Mouse (Mus musculus): ENCODE results near the gene Morc4. TPM values are rescaled to one million over a fixed set of nuclear protein-coding genes. Genes with fewer than 3 reads are reported as not detected.

Morc4 gene
- 13.3 TPM in 2 replicates for polyA plus RNA-seq (2015; fragmentation: Nextera tagmentation; extraction: Ambion mirVana)

DNA sequence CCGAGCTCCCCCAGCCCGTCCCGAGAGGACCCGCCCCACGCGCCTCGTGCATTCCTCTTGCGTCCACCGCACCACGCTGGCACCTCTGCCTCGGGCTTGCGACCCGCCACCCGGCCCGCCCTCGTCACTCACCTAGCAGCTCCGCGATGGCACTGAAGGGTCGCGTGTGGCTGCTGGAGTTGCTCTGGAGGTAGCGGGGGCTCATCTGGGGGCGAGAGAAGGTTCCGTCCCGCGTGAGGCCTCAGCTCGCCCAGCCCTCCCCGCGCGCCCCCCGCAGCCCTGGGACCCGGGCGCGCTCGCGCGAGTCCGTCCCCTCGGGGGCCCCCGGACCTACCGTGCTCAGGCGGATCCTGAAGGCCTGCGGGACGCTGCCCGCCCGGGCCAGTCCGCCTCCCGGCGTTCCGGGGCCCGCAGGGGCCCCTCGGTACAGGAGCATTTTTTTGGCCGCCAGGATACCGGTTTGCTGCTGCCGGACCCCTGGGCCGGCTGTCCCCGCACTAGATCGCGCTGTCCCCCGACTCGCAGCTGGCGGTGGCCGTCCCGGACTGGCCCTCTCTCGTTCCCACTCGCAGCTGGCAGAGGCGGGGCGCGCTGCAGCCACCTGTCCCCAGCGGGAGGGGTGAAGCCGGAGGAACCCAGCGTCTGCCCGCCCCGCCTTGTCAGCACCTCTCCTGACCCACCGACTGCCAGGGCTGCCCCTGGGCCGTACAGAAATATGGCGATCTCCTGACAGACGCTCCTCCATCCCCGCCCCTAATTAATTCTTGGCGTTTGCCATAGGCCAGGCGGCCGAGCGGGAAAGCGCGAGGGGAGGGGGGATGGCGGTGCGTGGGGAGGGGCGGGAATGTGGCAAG lies at the start of gene Morc4:
TSS of gene Morc4 (minus strand) at position 740 of the 854 bp plus-strand sequence.
- 20% methylated on average over 77 of the region's 87 CpGs for WGBS
- no peaks in the 10 kb centered on the region for H3K9me3 ChIP-seq
- no peaks in the 10 kb centered on the region for H3K36me3 ChIP-seq
- no peaks in the 10 kb centered on the region for H3K4me1 ChIP-seq (replicated peaks)
- no peaks in the 10 kb centered on the region for H3K27me3 ChIP-seq (replicated peaks)
- peak within 1 kb of the TSS; percentile 54 for H3K9ac ChIP-seq
- peak within 1 kb of the TSS; percentile 59 for H3K4me3 ChIP-seq (replicated peaks)
- ATAC-seq, result peak; percentile 94
- no peak within 1 kb of the TSS for H3K27ac ChIP-seq
- H3K4me2 ChIP-seq (replicated peaks), result peak within 1 kb of the TSS; percentile 78

DNA sequence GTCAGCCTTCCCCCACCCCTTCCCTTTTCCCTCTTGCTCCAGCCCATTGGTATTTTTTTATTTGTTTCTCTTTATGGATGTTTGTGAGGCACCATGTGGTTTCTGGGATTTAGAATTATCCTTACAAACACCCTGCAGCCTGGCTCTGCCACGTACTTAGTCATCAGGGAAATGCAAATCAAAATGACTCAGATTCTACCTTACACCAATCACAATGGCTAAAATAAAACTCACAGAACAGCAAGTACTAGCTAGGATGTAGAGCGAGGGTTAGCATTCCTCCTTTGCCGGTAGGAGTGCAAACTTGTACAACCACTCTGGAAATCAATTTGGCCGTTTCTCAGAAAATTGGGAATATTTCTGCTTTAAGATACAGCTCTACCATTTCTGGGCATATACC lies 49.1 kb upstream of the Morc4 start:
- H3K4me2 ChIP-seq (replicated peaks), result no peak overlapping the region
- H3K36me3 ChIP-seq, result no peaks in the 10 kb centered on the region
- WGBS, result 79% methylated on average over 4 of the region's 4 CpGs
- H3K9me3 ChIP-seq, result no peaks in the 10 kb centered on the region
- no peak overlapping the region for H3K27ac ChIP-seq
- H3K4me3 ChIP-seq (replicated peaks), result no peak overlapping the region
- H3K9ac ChIP-seq, result no peak overlapping the region
- no peaks in the 10 kb centered on the region for H3K27me3 ChIP-seq (replicated peaks)
- no peaks in the 10 kb centered on the region for H3K4me1 ChIP-seq (replicated peaks)
- ATAC-seq, result no peak

DNA sequence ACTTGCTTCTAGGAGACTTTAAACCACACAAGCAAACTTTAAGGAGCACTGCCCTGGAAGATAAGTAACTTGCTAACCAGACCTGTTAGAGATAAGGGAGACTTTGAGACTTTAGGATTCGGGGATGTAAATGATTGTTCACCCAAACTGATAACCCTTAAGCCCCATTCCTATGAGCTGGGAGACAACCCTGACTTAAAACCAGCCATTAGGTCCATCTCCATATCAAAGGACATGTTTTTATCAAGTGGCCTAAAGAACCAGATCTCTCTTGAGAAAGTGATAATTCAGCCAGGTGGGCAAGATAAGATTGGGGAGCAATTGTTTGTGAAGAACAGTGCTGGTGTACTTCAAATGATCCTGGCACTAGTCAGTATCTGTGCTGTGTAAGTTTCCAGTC lies 19.9 kb upstream of the Morc4 start:
- Histone ChIP-seq H3K27ac (no peak overlapping the region), H3K4me1 (replicated peaks) (no peaks in the 10 kb centered on the region), H3K4me2 (replicated peaks) (no peak overlapping the region), H3K9me3 (no peaks in the 10 kb centered on the region), H3K36me3 (no peaks in the 10 kb centered on the region), H3K27me3 (replicated peaks) (no peaks in the 10 kb centered on the region), H3K4me3 (replicated peaks) (no peak overlapping the region), H3K9ac (no peak overlapping the region)
- no peak for ATAC-seq
- 57% methylated on average over 1 of the region's 1 CpGs for WGBS

DNA sequence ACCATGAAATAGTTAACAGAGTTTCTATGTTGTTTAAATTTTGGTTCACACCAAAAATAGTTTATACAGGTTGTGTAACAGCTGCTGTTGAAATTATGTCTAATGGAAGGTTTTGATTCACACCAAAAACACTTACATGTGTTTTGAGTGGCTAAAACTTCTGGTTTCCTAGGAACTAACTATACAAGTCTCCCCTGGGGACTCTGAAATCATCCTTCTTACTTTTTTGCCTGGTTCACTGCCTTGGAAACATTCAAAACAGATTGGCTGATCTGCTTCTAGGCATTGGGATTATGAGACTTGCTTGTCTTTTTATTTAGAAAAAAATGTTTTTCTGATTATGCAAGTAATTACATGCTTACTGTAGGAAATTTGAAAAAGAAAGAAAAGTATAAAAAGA lies 11.7 kb upstream of the Morc4 start:
- no peaks in the 10 kb centered on the region for H3K27me3 ChIP-seq (replicated peaks)
- no peak overlapping the region for H3K9ac ChIP-seq

DNA sequence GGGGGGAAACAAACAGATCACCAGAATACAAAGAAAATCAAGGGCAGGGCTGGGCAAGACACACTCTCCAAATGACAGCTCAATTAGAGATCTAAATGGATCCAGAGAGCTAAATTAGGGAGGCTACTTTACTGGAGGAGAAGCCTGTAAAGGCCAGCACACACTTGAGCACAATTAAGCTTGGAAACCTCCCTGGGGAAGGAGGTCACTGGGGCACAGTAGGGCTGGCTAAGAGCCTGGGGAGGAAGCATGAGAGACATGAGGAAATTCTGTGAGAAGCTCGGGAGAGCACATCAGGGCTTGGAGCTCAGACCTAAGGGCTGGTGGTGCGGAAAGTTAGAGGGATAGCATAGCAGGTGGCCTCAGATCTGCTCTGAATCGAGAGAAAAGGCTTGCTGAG lies 6.5 kb upstream of the Morc4 start:
- H3K36me3 ChIP-seq, result no peaks in the 10 kb centered on the region
- H3K4me1 ChIP-seq (replicated peaks), result no peaks in the 10 kb centered on the region
- H3K4me2 ChIP-seq (replicated peaks), result no peak overlapping the region
- H3K27ac ChIP-seq, result no peak overlapping the region
- H3K4me3 ChIP-seq (replicated peaks), result no peak overlapping the region
- WGBS, result 52% methylated on average over 3 of the region's 3 CpGs
- H3K9ac ChIP-seq, result no peak overlapping the region
- ATAC-seq, result no peak
- no peaks in the 10 kb centered on the region for H3K9me3 ChIP-seq
- H3K27me3 ChIP-seq (replicated peaks), result no peaks in the 10 kb centered on the region

More for the DNA sequence above, 11.7 kb upstream of the Morc4 start:
- no peaks in the 10 kb centered on the region for H3K4me1 ChIP-seq (replicated peaks)
- no peak overlapping the region for H3K27ac ChIP-seq
- no peak for ATAC-seq
- H3K9me3 ChIP-seq, result no peaks in the 10 kb centered on the region
- H3K4me3 ChIP-seq (replicated peaks), result no peak overlapping the region
- H3K36me3 ChIP-seq, result no peaks in the 10 kb centered on the region
- no peak overlapping the region for H3K4me2 ChIP-seq (replicated peaks)

DNA sequence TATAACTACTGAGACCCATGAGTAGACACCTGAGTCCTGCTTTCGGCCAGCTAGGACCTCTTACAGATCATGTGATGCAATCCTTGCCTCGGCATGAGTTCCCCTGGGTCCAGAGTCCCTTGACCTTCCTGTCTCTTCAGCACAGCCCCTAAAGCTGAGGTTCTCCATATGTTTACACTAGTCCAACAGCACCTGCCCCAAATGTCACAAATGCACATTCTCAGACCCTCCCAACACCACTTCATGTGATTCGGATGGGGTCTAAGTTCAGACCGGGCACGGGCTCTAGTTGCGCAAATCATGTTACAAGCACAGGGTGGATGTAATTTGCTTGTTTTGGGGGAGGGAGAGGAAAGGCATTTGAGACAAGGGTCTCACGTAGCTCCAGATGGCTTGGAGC lies 5.6 kb upstream of the Morc4 start:
- Histone ChIP-seq H3K4me2 (replicated peaks) (no peak overlapping the region), H3K27ac (no peak overlapping the region), H3K4me1 (replicated peaks) (no peaks in the 10 kb centered on the region), H3K9ac (no peak overlapping the region), H3K9me3 (no peaks in the 10 kb centered on the region), H3K36me3 (no peaks in the 10 kb centered on the region), H3K4me3 (replicated peaks) (no peak overlapping the region), H3K27me3 (replicated peaks) (no peaks in the 10 kb centered on the region)
- WGBS, result 65% methylated on average over 7 of the region's 7 CpGs
- ATAC-seq, result no peak

DNA sequence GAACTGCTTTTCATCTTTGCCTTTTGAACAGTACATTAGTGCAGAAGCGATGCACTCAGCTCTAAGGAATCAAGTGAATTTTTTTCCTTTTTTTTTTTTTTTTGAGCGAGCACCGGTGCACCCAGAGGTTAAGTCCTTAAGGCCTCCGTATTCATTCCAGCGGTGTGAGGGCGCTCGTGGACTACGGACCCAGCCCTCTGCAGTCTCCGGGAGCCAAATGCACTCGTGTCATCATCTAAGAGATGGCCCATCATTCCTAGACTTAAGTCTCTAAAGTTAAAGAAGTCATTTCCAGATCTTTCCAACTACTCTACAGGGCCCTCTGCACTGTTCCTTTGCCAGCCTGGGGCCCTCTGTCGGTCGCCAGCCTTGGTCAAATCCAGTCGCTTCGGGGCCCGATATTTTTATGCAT lies 1.2 kb downstream of the Morc4 start:
- Histone ChIP-seq H3K9ac (no peak overlapping the region), H3K9me3 (no peaks in the 10 kb centered on the region), H3K27me3 (replicated peaks) (no peaks in the 10 kb centered on the region), H3K4me2 (replicated peaks) (peak overlapping the region; percentile 78), H3K4me1 (replicated peaks) (no peaks in the 10 kb centered on the region), H3K4me3 (replicated peaks) (peak overlapping the region; percentile 59), H3K27ac (no peak overlapping the region), H3K36me3 (no peaks in the 10 kb centered on the region)
- WGBS, result 13% methylated on average over 15 of the region's 15 CpGs
- peak; percentile 78 for ATAC-seq

DNA sequence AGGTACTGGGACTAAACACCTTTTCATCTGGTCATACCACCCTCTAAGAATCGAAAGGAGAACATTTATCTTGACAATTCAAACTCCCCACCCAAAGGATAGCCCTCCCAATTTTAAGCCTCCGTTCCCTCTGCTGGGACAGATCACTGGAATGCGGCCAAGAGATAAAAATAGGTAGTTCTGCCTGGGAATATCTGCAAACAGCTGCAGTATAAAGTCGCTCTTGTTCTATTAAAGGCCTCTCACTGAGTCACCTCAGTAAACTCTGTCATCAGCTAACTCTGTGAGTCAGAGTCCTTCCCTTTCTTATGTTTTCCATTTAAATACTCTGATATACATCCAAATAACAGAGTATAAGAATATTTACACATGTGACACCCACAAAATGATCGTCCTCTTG lies 12.1 kb downstream of the Morc4 start:
- no peak overlapping the region for H3K4me3 ChIP-seq (replicated peaks)
- ATAC-seq, result 0 out of 2 replicates have a peak, but pooled peaks have one; percentile 47
- H3K27ac ChIP-seq, result no peak overlapping the region
- 63% methylated on average over 5 of the region's 5 CpGs for WGBS
- H3K27me3 ChIP-seq (replicated peaks), result no peaks in the 10 kb centered on the region
- no peaks in the 10 kb centered on the region for H3K9me3 ChIP-seq
- H3K36me3 ChIP-seq, result no peaks in the 10 kb centered on the region
- H3K9ac ChIP-seq, result no peak overlapping the region
- no peaks in the 10 kb centered on the region for H3K4me1 ChIP-seq (replicated peaks)
- no peak overlapping the region for H3K4me2 ChIP-seq (replicated peaks)

DNA sequence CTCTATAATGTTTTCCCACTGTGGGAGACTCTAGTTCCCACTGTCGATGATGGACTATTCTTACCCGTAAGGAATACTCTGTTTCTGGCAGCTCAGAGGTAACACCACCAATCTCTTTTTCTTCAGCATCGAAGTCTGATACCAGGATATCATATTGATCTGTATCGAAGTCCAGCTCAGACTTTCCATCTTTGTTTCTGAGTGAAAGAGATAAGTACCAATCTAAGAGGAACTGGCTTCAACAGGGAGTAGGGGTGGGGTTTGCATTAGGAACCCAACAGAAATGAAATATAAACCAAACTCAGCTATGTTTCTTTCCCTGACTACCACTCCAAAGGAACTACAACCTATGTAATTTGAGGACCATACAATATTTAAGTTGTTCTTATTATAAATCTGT lies 16.7 kb downstream of the Morc4 start:
- no peak for ATAC-seq

DNA sequence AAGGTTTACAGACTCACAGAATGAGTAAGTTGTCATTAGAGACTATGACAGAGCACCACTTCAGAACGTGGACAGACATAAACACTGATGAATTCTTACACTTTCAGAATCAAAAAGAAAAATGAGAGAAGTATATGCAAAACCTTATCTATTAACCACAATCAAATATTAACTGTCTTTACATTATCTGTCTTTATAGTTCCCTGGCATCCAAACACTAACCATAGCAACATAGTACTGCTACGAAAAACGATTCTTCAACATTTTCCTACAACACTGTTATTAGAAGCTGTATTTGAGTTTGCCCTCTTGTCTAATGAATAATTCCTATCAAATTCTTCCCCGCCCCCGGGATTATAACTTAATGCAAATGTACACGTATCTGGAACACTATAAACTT lies 30.4 kb downstream of the Morc4 start:
- no peak overlapping the region for H3K4me3 ChIP-seq (replicated peaks)
- H3K4me1 ChIP-seq (replicated peaks), result no peaks in the 10 kb centered on the region
- WGBS, result 79% methylated on average over 6 of the region's 6 CpGs
- no peak for ATAC-seq
- H3K9me3 ChIP-seq, result no peaks in the 10 kb centered on the region
- no peaks in the 10 kb centered on the region for H3K36me3 ChIP-seq
- no peak overlapping the region for H3K4me2 ChIP-seq (replicated peaks)
- no peaks in the 10 kb centered on the region for H3K27me3 ChIP-seq (replicated peaks)
- no peak overlapping the region for H3K9ac ChIP-seq
- H3K27ac ChIP-seq, result no peak overlapping the region

More for the DNA sequence above, 16.7 kb downstream of the Morc4 start:
- Histone ChIP-seq H3K9me3 (no peaks in the 10 kb centered on the region), H3K27me3 (replicated peaks) (no peaks in the 10 kb centered on the region), H3K4me3 (replicated peaks) (no peak overlapping the region), H3K27ac (no peak overlapping the region), H3K4me1 (replicated peaks) (no peaks in the 10 kb centered on the region), H3K36me3 (no peaks in the 10 kb centered on the region), H3K9ac (no peak overlapping the region), H3K4me2 (replicated peaks) (no peak overlapping the region)
- 94% methylated on average over 4 of the region's 4 CpGs for WGBS

DNA sequence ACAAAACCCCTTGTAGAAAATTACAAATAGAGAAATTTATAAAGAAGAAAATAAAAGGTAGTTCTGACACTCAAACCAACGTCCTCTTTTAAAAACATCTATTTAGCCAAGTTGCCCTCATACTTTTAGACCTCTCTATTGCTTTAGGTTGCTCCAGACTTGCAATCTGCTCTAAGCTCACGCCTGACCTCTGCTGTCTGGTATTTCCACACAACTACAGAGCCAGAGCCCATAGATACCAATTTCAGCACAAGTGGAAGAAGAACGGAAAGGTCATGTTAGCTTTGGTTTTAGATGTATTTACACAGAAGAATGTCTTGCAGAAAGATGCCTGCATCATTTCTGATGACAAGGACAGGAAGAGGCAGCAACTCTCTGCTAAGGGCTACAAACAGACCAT lies 32.4 kb downstream of the Morc4 start:
- Histone ChIP-seq H3K27me3 (replicated peaks) (no peaks in the 10 kb centered on the region), H3K27ac (no peak overlapping the region)

DNA sequence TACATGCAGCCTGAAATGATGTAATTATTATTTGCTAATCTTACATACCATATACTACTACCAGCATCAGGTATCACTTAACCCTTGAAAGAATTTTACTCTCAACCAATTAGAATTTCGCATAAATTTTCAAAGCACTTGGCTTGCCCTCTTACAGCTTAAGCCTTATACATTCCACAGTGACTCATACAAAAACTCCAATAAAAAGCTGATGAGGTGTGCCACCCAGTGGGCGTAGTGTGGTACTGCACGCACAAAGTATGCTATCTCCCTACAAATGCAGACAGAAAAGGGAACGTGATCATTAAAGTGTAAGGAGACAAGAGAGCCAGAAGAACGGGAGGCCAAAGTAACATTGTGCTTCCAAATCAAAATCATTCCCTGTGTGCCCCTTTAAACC lies 39.0 kb downstream of the Morc4 start:
- 28% methylated on average over 5 of the region's 5 CpGs for WGBS
- no peaks in the 10 kb centered on the region for H3K27me3 ChIP-seq (replicated peaks)
- H3K27ac ChIP-seq, result no peak overlapping the region
- no peaks in the 10 kb centered on the region for H3K4me1 ChIP-seq (replicated peaks)
- no peaks in the 10 kb centered on the region for H3K9me3 ChIP-seq
- H3K9ac ChIP-seq, result no peak overlapping the region
- H3K36me3 ChIP-seq, result no peaks in the 10 kb centered on the region
- H3K4me2 ChIP-seq (replicated peaks), result no peak overlapping the region
- no peak overlapping the region for H3K4me3 ChIP-seq (replicated peaks)
- no peak for ATAC-seq

More for the DNA sequence above, 32.4 kb downstream of the Morc4 start:
- H3K9me3 ChIP-seq, result no peaks in the 10 kb centered on the region
- ATAC-seq, result no peak
- 41% methylated on average over 3 of the region's 3 CpGs for WGBS
- H3K36me3 ChIP-seq, result no peaks in the 10 kb centered on the region
- H3K9ac ChIP-seq, result no peak overlapping the region
- H3K4me2 ChIP-seq (replicated peaks), result no peak overlapping the region
- H3K4me1 ChIP-seq (replicated peaks), result no peaks in the 10 kb centered on the region
- no peak overlapping the region for H3K4me3 ChIP-seq (replicated peaks)
